Mouse (Mus musculus) Patski (cell line): ENCODE results near the gene Eif2b4. TPM values are rescaled to one million over a fixed set of nuclear protein-coding genes. Genes with fewer than 3 reads are reported as not detected.

Source experiments
- ATAC-seq: fragments of 100-300 bp; one replicate; pipeline ENCODE4 v1.8.0; 2021
- CTCF ChIA-PET: fragments of 350-600 bp; sonication (Branson Sonifier 250); formaldehyde crosslinking; loops from one replicate; lab custom pipeline; 2022; ENCODE audit warnings: inconsistent platforms; lab: Charles Lee
- POLR2A ChIA-PET: fragments of 350-600 bp; sonication (Branson Sonifier 250); formaldehyde crosslinking; loops from one replicate; lab custom pipeline; 2022; ENCODE audit warnings: antibody characterized with exemption, inconsistent platforms; lab: Charles Lee
- DNase-seq: peaks from one replicate; pipeline ENCODE4 v3.0.0-alpha.2; 2011; ENCODE audit warnings: low read depth, low spot score
- H3K27me3 ChIP-seq: fragments of 371-371 bp; one replicate; pipeline ENCODE4 v1.5.1; 2021
- CTCF ChIP-seq: fragments of 100-300 bp; IDR thresholded peaks from one replicate; pipeline ENCODE4 v1.5.1; 2021
- in situ Hi-C: fragments of 300-500 bp; cut with MboI; formaldehyde crosslinking; loops from 3 replicates; pipeline ENCODE4 v1.11.1; 2018; ENCODE audit warnings: low pct_unique_long_range_greater_than_20kb, mixed read lengths
- polyA plus RNA-seq: library from polyadenylated mRNA; unstranded; gene quantifications from one replicate; pipeline ENCODE4 v1.2.3, GENCODE M21; 2021

The Eif2b4 gene
- polyA plus RNA-seq: 78.1 TPM

DNA sequence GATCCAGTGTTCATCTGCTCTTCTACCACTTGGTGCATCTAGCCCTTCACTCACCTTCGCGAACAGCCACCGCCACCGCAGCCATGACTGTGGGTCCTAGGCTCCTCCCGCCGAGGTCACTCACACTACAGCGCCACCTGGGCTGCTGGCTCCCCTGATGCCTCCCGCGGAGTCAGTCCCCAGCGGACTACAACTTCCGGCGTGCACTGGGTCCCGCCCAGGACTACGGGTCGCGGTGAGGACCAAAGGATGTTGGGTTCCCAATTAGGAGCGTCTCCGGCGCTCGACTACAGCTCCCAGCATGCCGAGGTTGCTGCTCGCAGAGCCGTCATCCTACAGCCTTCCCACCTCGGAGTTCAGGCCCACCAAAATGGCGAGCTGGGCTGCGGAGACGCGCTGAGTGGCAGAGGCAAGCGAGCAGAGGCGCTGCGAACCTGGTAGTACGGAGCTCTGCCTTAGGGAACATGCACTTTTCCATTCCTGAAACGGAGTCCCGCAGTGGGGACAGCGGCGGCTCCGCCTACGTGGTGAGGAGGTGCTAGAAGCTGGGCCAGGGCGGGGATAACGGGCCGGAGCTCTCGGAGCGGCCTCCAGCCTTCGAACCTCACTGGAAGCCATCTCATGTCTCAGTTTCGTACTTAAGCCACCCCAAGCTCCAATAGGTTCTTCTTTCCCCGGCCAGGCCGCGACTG, at the start of gene Eif2b4, which contains the start of gene Snx17:
Gene Eif2b4 (minus strand): TSS at position 492 of the 692 bp plus-strand sequence.
Gene Snx17 (plus strand): TSS at position 289 of the 692 bp plus-strand sequence.
- TF ChIP-seq CTCF: no peak
- POLR2A ChIA-PET: interaction anchor here (0.9 to 3.8 kb wide), 10 partner anchors 9 to 97 kb away, joined by 3 to 24 read pairs (median 5); partner anchors contain the start of genes Gm29609, Gtf3c2, Ift172 and Mpv17
- H3K27me3 ChIP-seq: no peaks in the 10 kb centered on the region
- peak; percentile 95 for DNase-seq
- ATAC-seq: peak; percentile 88
- in situ Hi-C loops: no loop called here
- CTCF ChIA-PET: interaction anchor here (1.0 to 1.9 kb wide), 4 partner anchors 9 to 135 kb away, joined by 4 to 5 read pairs (median 5); partner anchors contain the start of gene Zfp513

GRCm38 (mm10) chr5:31242191-31242590, 49.0 kb upstream of the Eif2b4 start:
- ChIA-PET POLR2A (interaction anchor here (0.7 to 1.8 kb wide), 5 partner anchors 26 to 287 kb away, joined by 3 to 7 read pairs (median 5); partner anchors contain the start of gene Zfp513), CTCF (interaction anchor here (0.9 to 1.3 kb wide), 3 partner anchors 15 to 87 kb away, joined by 3 to 4 read pairs (median 3); no protein-coding TSS in a partner anchor)
- DNase-seq (no peak), ATAC-seq (no peak)
- in situ Hi-C loops: no loop called here
- TF ChIP-seq CTCF: no peak
- H3K27me3 ChIP-seq: no peaks in the 10 kb centered on the region

GRCm38 (mm10) chr5:31241522-31242034, 48.3 kb upstream of the Eif2b4 start:
- in situ Hi-C loops: no loop called here
- CTCF ChIA-PET: interaction anchor here (0.9 to 1.3 kb wide), 3 partner anchors 16 to 87 kb away, joined by 3 to 4 read pairs (median 3); no protein-coding TSS in a partner anchor
- POLR2A ChIA-PET: interaction anchor here (0.9 to 1.8 kb wide), 4 partner anchors 12 to 41 kb away, joined by 4 to 6 read pairs (median 5); partner anchors contain the start of genes Ppm1g and Zfp513

GRCm38 (mm10) chr5:31240637-31241521, 47.6 kb upstream of the Eif2b4 start, which contains the start of the genes Nrbp1 and Gm9970:
Gene Nrbp1 (plus strand): TSS chr5:31240864.
Gene Gm9970 (minus strand): TSS chr5:31241232.
- CTCF ChIA-PET: no interaction called here
- no peak for TF ChIP-seq CTCF
- peak; percentile 75 for DNase-seq
- in situ Hi-C loops: no loop called here
- POLR2A ChIA-PET: interaction anchor here (0.9 to 1.8 kb wide), 4 partner anchors 11 to 40 kb away, joined by 4 to 6 read pairs (median 5); partner anchors contain the start of genes Ppm1g and Zfp513
- H3K27me3 ChIP-seq: no peaks in the 10 kb centered on the region
- ATAC-seq: peak; percentile 98

More at GRCm38 (mm10) chr5:31241522-31242034, 48.3 kb upstream of the Eif2b4 start:
- TF ChIP-seq CTCF: no peak
- no peaks in the 10 kb centered on the region for H3K27me3 ChIP-seq
- ATAC-seq (no peak), DNase-seq (no peak)

DNA sequence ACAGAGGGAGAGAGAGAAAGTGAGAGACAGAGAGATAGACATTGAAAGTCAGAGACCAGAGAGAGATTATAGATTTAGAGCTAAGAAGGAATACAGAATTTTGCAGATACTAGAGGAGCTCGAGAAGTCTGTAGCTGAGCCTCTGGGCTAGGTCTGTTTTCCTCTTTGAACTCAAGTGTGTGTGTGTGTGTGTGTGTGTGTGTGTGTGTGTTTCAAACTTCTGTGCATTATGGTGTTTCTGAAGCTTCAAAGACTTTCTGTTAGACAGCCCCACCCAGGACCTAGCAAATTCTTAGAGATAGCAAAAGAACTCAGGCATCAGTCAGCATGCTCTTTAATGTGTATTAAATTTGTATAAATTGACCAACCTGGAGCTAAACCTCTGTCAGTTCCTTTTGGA, 33.4 kb upstream of the Eif2b4 start:
- in situ Hi-C loops: no loop called here
- DNase-seq: no peak
- no peak for ATAC-seq
- TF ChIP-seq CTCF: no peak
- ChIA-PET CTCF (interaction anchor here (0.6 kb wide), 1 partner anchor 1230 kb away, joined by 3 read pairs; no protein-coding TSS in a partner anchor), POLR2A (no interaction called here)
- no peaks in the 10 kb centered on the region for H3K27me3 ChIP-seq

- no peak for TF ChIP-seq CTCF
- CTCF ChIA-PET: interaction anchor here (1.3 to 1.6 kb wide), 2 partner anchors 16 to 65 kb away, joined by 3 to 4 read pairs; no protein-coding TSS in a partner anchor
- ATAC-seq (no peak), DNase-seq (no peak)
- in situ Hi-C loops: no loop called here
- H3K27me3 ChIP-seq: no peaks in the 10 kb centered on the region
- POLR2A ChIA-PET: no interaction called here
These were observed 29.5 kb upstream of the Eif2b4 start for GRCm38 (mm10) chr5:31222696-31223095.

GRCm38 (mm10) chr5:31221304-31221945, 28.2 kb upstream of the Eif2b4 start:
- ChIA-PET POLR2A (interaction anchor here (0.7 to 1.6 kb wide), 4 partner anchors 17 to 29 kb away, joined by 3 to 6 read pairs (median 6); partner anchors contain the start of genes Eif2b4, Gm9970, Nrbp1 and Snx17), CTCF (interaction anchor here (0.6 to 1.3 kb wide), 5 partner anchors 17 to 107 kb away, joined by 3 to 4 read pairs (median 3); no protein-coding TSS in a partner anchor)
- H3K27me3 ChIP-seq: no peaks in the 10 kb centered on the region
- in situ Hi-C loops: no loop called here
- TF ChIP-seq CTCF: peak; percentile 73
- DNase-seq (no peak), ATAC-seq (no peak)

DNA sequence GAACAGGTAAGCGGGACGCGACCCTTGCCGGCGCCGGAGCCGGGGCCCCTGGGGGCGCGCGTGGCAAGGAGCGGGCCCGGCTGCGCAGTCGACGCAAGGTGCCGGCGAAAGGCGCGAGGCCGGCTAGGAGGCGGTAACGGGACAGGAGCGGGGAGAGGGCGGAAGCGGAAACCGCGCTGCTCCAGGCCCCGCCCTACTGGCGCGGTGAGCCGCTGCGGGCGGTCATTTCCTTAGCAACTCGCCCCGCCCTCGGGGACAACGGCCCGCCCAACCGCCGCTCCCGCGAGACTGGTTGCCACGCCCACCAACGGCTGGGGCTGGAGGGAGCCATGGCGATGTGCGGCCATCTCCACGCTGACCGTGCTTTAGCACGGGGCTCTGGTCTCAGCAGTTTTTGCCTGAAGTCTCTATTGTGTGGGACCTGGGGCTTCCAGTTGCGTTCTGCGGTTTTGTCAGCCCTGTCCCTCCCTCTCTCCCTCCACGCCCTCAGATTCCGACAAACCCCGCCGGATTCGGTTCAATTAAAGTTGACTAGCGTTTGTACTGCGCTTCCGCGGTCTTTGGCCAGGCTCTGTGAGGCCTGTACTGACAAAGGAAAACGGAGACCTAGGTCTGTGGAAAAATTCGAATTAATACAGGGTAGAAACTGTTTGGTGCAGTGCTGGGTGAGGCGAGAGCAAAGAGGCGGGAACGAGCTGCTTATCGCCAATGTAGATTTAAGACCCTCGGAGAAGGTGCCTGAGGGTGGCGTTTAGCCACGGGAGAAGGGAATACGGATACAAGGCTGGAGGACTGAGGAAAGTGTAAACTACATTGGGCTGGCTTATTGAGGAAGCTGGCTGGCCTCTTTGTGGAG, 27.4 kb upstream of the Eif2b4 start, which contains the start of gene Ppm1g:
Gene Ppm1g (minus strand): TSS at position 240 of the 856 bp plus-strand sequence.
- no peak for TF ChIP-seq CTCF
- CTCF ChIA-PET: interaction anchor here (0.6 to 1.2 kb wide), 4 partner anchors 18 to 108 kb away, joined by 3 to 4 read pairs (median 3); no protein-coding TSS in a partner anchor
- POLR2A ChIA-PET: interaction anchor here (0.7 to 1.6 kb wide), 4 partner anchors 18 to 29 kb away, joined by 3 to 6 read pairs (median 6); partner anchors contain the start of genes Eif2b4, Gm9970, Nrbp1 and Snx17
- DNase-seq (peak; percentile 75), ATAC-seq (peak; percentile 96)
- in situ Hi-C loops: no loop called here
- no peaks in the 10 kb centered on the region for H3K27me3 ChIP-seq
